Mouse (Mus musculus) embryonic fibroblast, embryonic 13.5 days (primary cell): ENCODE results near the gene Gm21969.

Experiments
- CTCF ChIP-seq: IDR thresholded peaks from 2 replicates; pipeline ENCODE4 v1.5.1; 2011; ENCODE audit warnings: mild to moderate bottlenecking, control low read depth, low read length, moderate library complexity, borderline replicate concordance; ENCODE audit not compliant: insufficient read depth
- POLR2A ChIP-seq: IDR thresholded peaks from 2 replicates; pipeline ENCODE4 v1.6.1; 2011; ENCODE audit warnings: low read depth, mild to moderate bottlenecking, control low read depth, low read length, moderate library complexity

- TF ChIP-seq CTCF (no peak), POLR2A (no peak)
Observed at GRCm38 (mm10) chr4:139555235-139555634, 47.8 kb upstream of the Gm21969 start.
